Mouse (Mus musculus) thymus, postnatal 0 days (tissue): ENCODE results near the gene Acap2. TPM values are rescaled to one million over a fixed set of nuclear protein-coding genes. Genes with fewer than 3 reads are reported as not detected.
A peak's percentile ranks its signal among the peaks of the same experiment; 100 is the strongest.

ENCODE experiments used
- DNase-seq: peaks from one replicate; pipeline ENCODE4 v3.0.0-alpha.2; 2015; ENCODE audit warnings: low spot score
- polyA plus RNA-seq: library from polyadenylated mRNA; unstranded; fragments of >200 nt; fragmentation: Nextera tagmentation; extraction: Ambion mirVana; gene quantifications from 2 replicates; pipeline ENCODE4 v1.2.1, GENCODE M21; 2015

Acap2 gene
- polyA plus RNA-seq, 1 experiment from 2014 or later = 16.2 TPM

- DNase-seq = no peak
Observed at GRCm38 (mm10) chr16:31093186-31093585, 107.9 kb downstream of the Acap2 start.

GRCm38 (mm10) chr16:31081891-31082290, 119.2 kb downstream of the Acap2 start:
- no peak for DNase-seq

- peak; percentile 93 for DNase-seq
Observed at GRCm38 (mm10) chr16:31081125-31081664, 119.8 kb downstream of the Acap2 start, which contains the start of gene Xxylt1. Gene Xxylt1, minus strand, starts transcription at chr16:31081432.

- peak; percentile 45 for DNase-seq
Observed at GRCm38 (mm10) chr16:31080573-31081051, 120.4 kb downstream of the Acap2 start.

- no peak for DNase-seq
Observed at GRCm38 (mm10) chr16:31077396-31077795, 123.6 kb downstream of the Acap2 start.

GRCm38 (mm10) chr16:31076436-31076835, 124.6 kb downstream of the Acap2 start:
- no peak for DNase-seq

GRCm38 (mm10) chr16:31074324-31074908, 126.6 kb downstream of the Acap2 start:
- DNase-seq = no peak

- DNase-seq = no peak
Observed at GRCm38 (mm10) chr16:31071731-31072130, 129.3 kb downstream of the Acap2 start.

- DNase-seq = peak; percentile 86
Observed at GRCm38 (mm10) chr16:31070358-31071133, 130.5 kb downstream of the Acap2 start.

- DNase-seq = no peak
Observed at GRCm38 (mm10) chr16:31069211-31070166, 131.6 kb downstream of the Acap2 start.

GRCm38 (mm10) chr16:31068280-31068679, 132.8 kb downstream of the Acap2 start:
- DNase-seq = no peak

GRCm38 (mm10) chr16:31066344-31067098, 134.5 kb downstream of the Acap2 start:
- peak; percentile 72 for DNase-seq

GRCm38 (mm10) chr16:31064782-31065181, 136.3 kb downstream of the Acap2 start:
- DNase-seq = no peak

- no peak for DNase-seq
Observed at GRCm38 (mm10) chr16:31062918-31063317, 138.1 kb downstream of the Acap2 start.

- DNase-seq = no peak
Observed at GRCm38 (mm10) chr16:31061246-31061880, 139.7 kb downstream of the Acap2 start.

- DNase-seq = no peak
Observed at GRCm38 (mm10) chr16:31060714-31061113, 140.3 kb downstream of the Acap2 start.

- DNase-seq = no peak
Observed at GRCm38 (mm10) chr16:31060226-31060625, 140.8 kb downstream of the Acap2 start.

- no peak for DNase-seq
Observed at GRCm38 (mm10) chr16:31059730-31060129, 141.3 kb downstream of the Acap2 start.

- DNase-seq = no peak
Observed at GRCm38 (mm10) chr16:31052812-31053211, 148.2 kb downstream of the Acap2 start.

- no peak for DNase-seq
Observed at GRCm38 (mm10) chr16:31052177-31052726, 148.8 kb downstream of the Acap2 start.
